Comparison of ENCODE assay signal across 12 mouse cellular contexts in genomic region chr4:124652886-124653285, GRCm38 (mm10). TPM values are rescaled to one million over a fixed set of nuclear protein-coding genes. Genes with fewer than 3 reads are reported as not detected.
DNase-seq lines count a peak whose midpoint lies in the region; ATAC-seq and TF ChIP-seq lines count a peak whose summit lies in the region.
"Had no signal": no experiment of that assay in that cellular context is flagged by ENCODE, and none has a peak within 500 bp of the region (broad histone marks: within the 10 kb centered on the region; RNA-seq: fewer than 3 reads in every experiment).

No protein-coding gene starts in this region.

- H3K4me2 ChIP-seq in neural tube, embryonic 15.5 days: no peak overlapping the region; the same call in 1 of the 2 replicates
- peak overlapping the region; percentile 27; the same call in 1 of the 2 replicates for H3K4me2 ChIP-seq in kidney, embryonic 15.5 days
- H3K4me2 ChIP-seq: hindbrain, embryonic 15.5 days had no signal

- H3K4me3 ChIP-seq in neural tube, embryonic 15.5 days (replicated peaks): no peak overlapping the region
- H3K4me3 ChIP-seq in kidney, embryonic 15.5 days (replicated peaks): no peak overlapping the region
- H3K4me3 ChIP-seq in thymus, adult 2 months (ENCODE audit: control insufficient read depth, insufficient read depth, low read length): no peak overlapping the region
- H3K4me3 ChIP-seq: hindbrain, embryonic 15.5 days had no signal

- WGBS in neural tube, embryonic 15.5 days: 7% methylated on average over 9 of the region's 9 CpGs
- WGBS in kidney, embryonic 15.5 days: 6% methylated on average over 9 of the region's 9 CpGs
- 23% methylated on average over 9 of the region's 9 CpGs for WGBS in thymus, adult 2 months

- TF ChIP-seq CTCF in thymus, adult 2 months (IDR thresholded peaks at IDR 0.05; ENCODE audit: borderline replicate concordance, control insufficient read depth, extremely low read depth, insufficient read depth, low read length, poor library complexity): no peak

- no peak overlapping the region for H3K27ac ChIP-seq in neural tube, embryonic 15.5 days (replicated peaks)
- H3K27ac ChIP-seq in kidney, embryonic 15.5 days: no peak overlapping the region
- no peak overlapping the region for H3K27ac ChIP-seq in thymus, adult 2 months (ENCODE audit: control insufficient read depth, insufficient read depth, low read length)
- H3K27ac ChIP-seq: hindbrain, embryonic 15.5 days had no signal

- peak; percentile 20 to 39 for DNase-seq in cerebellum, postnatal 14 days
- no peak for DNase-seq in cerebellum, adult 18-20 months
- DNase-seq in neural tube, embryonic 10.5 days (ENCODE audit: extremely low spot score, low spot score): peak; percentile 81
- peak; percentile 51 for DNase-seq in yolk sac, embryonic 10.5 days (ENCODE audit: low spot score)
- no peak for DNase-seq in thymus, adult 2 months
- no peak for DNase-seq in lung, adult 18-20 months
- DNase-seq: adrenal gland, adult 2 months; liver had no signal

- no peak overlapping the region for H3K9ac ChIP-seq in neural tube, embryonic 15.5 days (replicated peaks)
- no peak overlapping the region for H3K9ac ChIP-seq in kidney, embryonic 15.5 days
- H3K9ac ChIP-seq: hindbrain, embryonic 15.5 days had no signal

- TF ChIP-seq POLR2A in thymus, adult 2 months (IDR thresholded peaks at IDR 0.05; ENCODE audit: control insufficient read depth, extremely low read depth, insufficient read depth, low read length, poor library complexity): no peak

- no peaks in the 10 kb centered on the region for H3K9me3 ChIP-seq in neural tube, embryonic 15.5 days (replicated peaks)
- H3K9me3 ChIP-seq in kidney, embryonic 15.5 days (replicated peaks): no peaks in the 10 kb centered on the region
- H3K9me3 ChIP-seq: hindbrain, embryonic 15.5 days had no signal

- peaks cover 23% of the 10 kb centered on the region for H3K4me1 ChIP-seq in neural tube, embryonic 15.5 days
- peaks cover 36% of the 10 kb centered on the region for H3K4me1 ChIP-seq in kidney, embryonic 15.5 days
- H3K4me1 ChIP-seq in thymus, adult 2 months (replicated peaks; ENCODE audit: control insufficient read depth, insufficient read depth, low read length): peaks cover 4% of the 10 kb centered on the region

- H3K27me3 ChIP-seq in neural tube, embryonic 15.5 days (replicated peaks): peaks cover 68% of the 10 kb centered on the region
- peaks cover 93% of the 10 kb centered on the region for H3K27me3 ChIP-seq in kidney, embryonic 15.5 days
- H3K27me3 ChIP-seq in thymus, adult 2 months (ENCODE audit: control insufficient read depth, insufficient read depth, low read length): peaks cover 20% of the 10 kb centered on the region; the same call in 1 of the 2 replicates

- ATAC-seq in neural tube, embryonic 15.5 days (ENCODE audit: low FRiP score): no peak
- ATAC-seq in kidney, embryonic 15.5 days (replicated peaks; ENCODE audit: low FRiP score): peak; percentile 71

- H3K36me3 ChIP-seq in neural tube, embryonic 15.5 days: no peaks in the 10 kb centered on the region
- no peaks in the 10 kb centered on the region for H3K36me3 ChIP-seq in kidney, embryonic 15.5 days
- H3K36me3 ChIP-seq in thymus, adult 2 months (ENCODE audit: control insufficient read depth, insufficient read depth, low read length): no peaks in the 10 kb centered on the region
- H3K36me3 ChIP-seq: hindbrain, embryonic 15.5 days had no signal

RNA-seq across cellular contexts. Expression of gene Pou3f1, which starts 3.7 kb away (rescaled TPM):
- polyA plus RNA-seq in neural tube, embryonic 15.5 days (2015; fragmentation: Nextera tagmentation; extraction: Ambion mirVana): 4.7 and 6.8 TPM in 2 replicates
- polyA plus RNA-seq in kidney, embryonic 15.5 days (2015; fragmentation: Nextera tagmentation; extraction: Ambion mirVana): 0.62 and 0.69 TPM in 2 replicates
- polyA plus RNA-seq in thymus, adult 2 months (2012; rRNA removed): 0.38 and 0.46 TPM in 2 replicates

RNA-seq across cellular contexts. Expression of gene Utp11, which starts 40.5 kb away (rescaled TPM):
- 41.4 and 47.8 TPM in 2 replicates for polyA plus RNA-seq in neural tube, embryonic 15.5 days (2015; fragmentation: Nextera tagmentation; extraction: Ambion mirVana)
- 78.5 and 81.9 TPM in 2 replicates for polyA plus RNA-seq in kidney, embryonic 15.5 days (2015; fragmentation: Nextera tagmentation; extraction: Ambion mirVana)
- polyA plus RNA-seq in thymus, adult 2 months (2012; rRNA removed): 6.0 and 6.3 TPM in 2 replicates

RNA-seq across cellular contexts. Expression of gene 3100002H09Rik, which starts 42.3 kb away (rescaled TPM):
- 0.28 and 0.42 TPM in 2 replicates for polyA plus RNA-seq in neural tube, embryonic 15.5 days (2015; fragmentation: Nextera tagmentation; extraction: Ambion mirVana)
- not detected in 2 replicates for polyA plus RNA-seq in kidney, embryonic 15.5 days (2015; fragmentation: Nextera tagmentation; extraction: Ambion mirVana)
- not detected in 2 replicates for polyA plus RNA-seq in thymus, adult 2 months (2012; rRNA removed)
- polyA plus RNA-seq: adrenal gland, adult 2 months; C2C12 had no signal

RNA-seq across cellular contexts. Expression of gene Fhl3, which starts 47.6 kb away (rescaled TPM):
- polyA plus RNA-seq in neural tube, embryonic 15.5 days (2015; fragmentation: Nextera tagmentation; extraction: Ambion mirVana): 1.8 and 3.3 TPM in 2 replicates
- 8.4 and 12.4 TPM in 2 replicates for polyA plus RNA-seq in kidney, embryonic 15.5 days (2015; fragmentation: Nextera tagmentation; extraction: Ambion mirVana)
- 36.1 and 59.4 TPM in 2 replicates for polyA plus RNA-seq in thymus, adult 2 months (2012; rRNA removed)

Comparison
In these comparisons a context has a peak if more than half of its experiments do, and no peak if none do; other contexts are left out.
1. DNase-seq: peak in cerebellum, postnatal 14 days (2 of 2), neural tube, embryonic 10.5 days (single experiment) and yolk sac, embryonic 10.5 days (single experiment); none in cerebellum, adult 18-20 months (0 of 2), thymus, adult 2 months (single experiment) and lung, adult 18-20 months (0 of 2).